Mouse (Mus musculus) B cell, adult (primary cell): ENCODE data around the gene Mbd3l1. TPM values are rescaled to one million over a fixed set of nuclear protein-coding genes. Genes with fewer than 3 reads are reported as not detected.

Source experiments
- total RNA-seq: library from RNA; stranded (reverse); gene quantifications from 4 replicates; pipeline ENCODE4 v1.2.4, GENCODE M21; 2023; ENCODE audit not compliant: inconsistent age

The Mbd3l1 gene
- total RNA-seq, result not detected in 4 replicates

GRCm38 (mm10) chr9:18478168-18478567, at the start of gene Mbd3l1, which contains the start of gene Zfp558:
Gene Mbd3l1 (plus strand): TSS chr9:18478359.
Gene Zfp558 (minus strand): TSS chr9:18478268.

GRCm38 (mm10) chr9:18430354-18430753, 47.8 kb upstream of the Mbd3l1 start, which contains the start of gene Mbd3l2:
Gene Mbd3l2 (plus strand): TSS chr9:18430654.

Other genes starting within 250 kb of the Mbd3l1 start
- gene Chordc1, start 186.2 kb upstream of the Mbd3l1 start, total RNA-seq, result 74.5 to 97.5 TPM (median 88.0 TPM) in 4 replicates
- gene Naalad2, start 75.4 kb upstream of the Mbd3l1 start, total RNA-seq, result not detected in 4 replicates
- not detected in 4 replicates for gene Ubtfl1, start 73.9 kb upstream of the Mbd3l1 start, total RNA-seq
- gene Mbd3l2, start 47.7 kb upstream of the Mbd3l1 start, total RNA-seq, result not detected in 4 replicates
- 0.54 to 1.8 TPM (median 0.78 TPM) in 3 of 4 replicates, not detected in the other for gene Zfp558, start 91 bp upstream of the Mbd3l1 start, total RNA-seq
- 0.03 to 0.19 TPM in 2 of 4 replicates, not detected in the others for gene Muc16, start 196.2 kb downstream of the Mbd3l1 start, total RNA-seq